Comparison of ENCODE assay signal across 32 mouse cellular contexts in the genomic region with DNA sequence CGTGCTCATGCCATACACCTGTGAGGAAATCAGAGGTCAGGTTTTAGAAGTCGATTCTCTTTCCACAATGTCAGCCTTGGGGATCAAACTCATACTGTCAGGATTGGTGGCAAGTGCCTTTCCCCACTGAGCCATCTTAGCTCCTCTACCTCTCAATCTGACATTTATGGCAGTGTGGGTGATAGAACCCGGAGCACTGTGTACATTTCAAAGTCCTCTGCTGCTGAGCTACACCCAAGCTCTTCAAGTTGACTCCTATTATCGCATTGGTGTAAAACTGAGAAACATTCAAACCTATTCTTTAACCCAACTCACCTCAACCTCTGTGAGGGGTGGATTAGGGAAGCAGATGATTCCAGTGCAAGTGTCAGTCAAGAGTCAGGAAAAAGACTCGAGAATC.
"Had no signal": no experiment of that assay in that cellular context is flagged by ENCODE, and none has a peak within 500 bp of the region (broad histone marks: within the 10 kb centered on the region; RNA-seq: fewer than 3 reads in every experiment).

No protein-coding gene starts in this region.

- H3K27ac ChIP-seq: heart, embryonic 10.5 days; heart, embryonic 13.5 days; heart, embryonic 15.5 days; hindbrain, embryonic 10.5 days; hindbrain, embryonic 12.5 days; hindbrain, embryonic 13.5 days; hindbrain, embryonic 14.5 days; hindbrain, embryonic 15.5 days; hindbrain, postnatal 0 days; kidney, embryonic 15.5 days; kidney, postnatal 0 days; layer of hippocampus, adult 2 months; left cerebral cortex, adult 2 months had no signal

- H3K9ac ChIP-seq: heart, embryonic 12.5 days; heart, embryonic 13.5 days; heart, embryonic 15.5 days; hindbrain, embryonic 12.5 days; hindbrain, embryonic 13.5 days; hindbrain, embryonic 14.5 days; hindbrain, embryonic 15.5 days; kidney, embryonic 15.5 days had no signal

- ATAC-seq: hindbrain, embryonic 16.5 days; hindbrain, postnatal 0 days; inflammation-experienced regulatory T-cells, adult 6 months had no signal

- H3K4me3 ChIP-seq: heart, embryonic 10.5 days; heart, embryonic 12.5 days; heart, embryonic 13.5 days; heart, embryonic 15.5 days; hindbrain, embryonic 10.5 days; hindbrain, embryonic 12.5 days; hindbrain, embryonic 13.5 days; hindbrain, embryonic 15.5 days; kidney, embryonic 15.5 days; layer of hippocampus, adult 2 months; left cerebral cortex, adult 2 months had no signal

- DNase-seq: heart, postnatal 10 days; heart, postnatal 14 days; heart, postnatal 36 days; heart, postnatal 4 days; kidney, adult 11 months; kidney, adult 18-20 months; kidney, adult 2 months; kidney, adult 8-10 months; kidney, postnatal 10 days; kidney, postnatal 14 days; kidney, postnatal 25 days; kidney, postnatal 36 days; kidney, postnatal 4 days; layer of hippocampus, adult 9-11 months; layer of hippocampus, postnatal 36 days had no signal

- H3K4me2 ChIP-seq: heart, embryonic 11.5 days; heart, embryonic 12.5 days; heart, embryonic 13.5 days; heart, embryonic 15.5 days; hindbrain, embryonic 12.5 days; hindbrain, embryonic 13.5 days; hindbrain, embryonic 14.5 days; hindbrain, embryonic 15.5 days; kidney, embryonic 15.5 days had no signal

- H3K36me3 ChIP-seq: heart, embryonic 10.5 days; heart, embryonic 12.5 days; heart, embryonic 13.5 days; heart, embryonic 15.5 days; hindbrain, embryonic 10.5 days; hindbrain, embryonic 12.5 days; hindbrain, embryonic 13.5 days; hindbrain, embryonic 15.5 days; kidney, embryonic 15.5 days had no signal

- H3K27me3 ChIP-seq: heart, embryonic 12.5 days; heart, embryonic 13.5 days; heart, embryonic 15.5 days; hindbrain, embryonic 12.5 days; hindbrain, embryonic 13.5 days; hindbrain, embryonic 15.5 days; kidney, embryonic 15.5 days had no signal

- H3K4me1 ChIP-seq: heart, embryonic 10.5 days; heart, embryonic 12.5 days; heart, embryonic 13.5 days had no signal

- H3K9me3 ChIP-seq: heart, embryonic 10.5 days; heart, embryonic 12.5 days; heart, embryonic 13.5 days; heart, embryonic 15.5 days; hindbrain, embryonic 10.5 days; hindbrain, embryonic 12.5 days; hindbrain, embryonic 13.5 days; hindbrain, embryonic 15.5 days; kidney, embryonic 15.5 days had no signal
